In the genomic region with DNA sequence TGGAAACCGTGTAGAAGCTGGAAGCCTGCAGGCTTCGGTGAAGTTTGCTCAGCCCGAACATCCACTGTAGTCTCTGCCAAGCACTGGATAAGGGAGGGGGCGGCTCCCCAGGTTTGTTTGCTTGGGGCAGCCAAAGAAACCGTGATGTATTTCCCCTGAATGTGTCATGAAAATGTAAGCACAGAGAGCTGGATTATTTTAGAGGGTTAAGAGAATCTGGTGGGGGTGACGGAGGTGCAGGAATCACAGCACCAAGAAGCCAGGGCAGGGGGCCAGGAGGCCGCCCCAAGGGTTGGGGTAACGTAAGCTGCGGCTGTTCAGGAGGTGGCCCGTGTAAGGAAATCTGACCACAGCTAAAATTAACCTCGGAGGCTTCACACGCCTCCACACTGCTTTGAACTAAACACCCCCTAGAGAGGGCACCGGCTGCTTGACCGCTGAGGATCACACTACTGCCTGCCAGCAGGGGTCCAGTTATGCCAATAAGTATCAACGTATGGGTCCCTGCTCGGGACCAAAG, we compare ENCODE assay signal across 10 mouse cellular contexts.
DNase-seq lines count a peak whose midpoint lies in the region; ATAC-seq lines count a peak whose summit lies in the region.
"Had no signal": no experiment of that assay in that cellular context is flagged by ENCODE, and none has a peak within 500 bp of the region (broad histone marks: within the 10 kb centered on the region; RNA-seq: fewer than 3 reads in every experiment).

No protein-coding gene starts in this region.

- H3K4me1 ChIP-seq in neural tube, embryonic 11.5 days (ENCODE audit: control insufficient read depth, insufficient read depth, low read length): peaks cover 29% of the 10 kb centered on the region
- H3K4me1 ChIP-seq in heart, embryonic 15.5 days (replicated peaks): peaks cover 44% of the 10 kb centered on the region
- peaks cover 26% of the 10 kb centered on the region for H3K4me1 ChIP-seq in limb, embryonic 15.5 days
- peaks cover 40% of the 10 kb centered on the region for H3K4me1 ChIP-seq in neural tube, embryonic 15.5 days

- H3K4me2 ChIP-seq in neural tube, embryonic 11.5 days (ENCODE audit: low read depth): no peak overlapping the region; the same call in 1 of the 2 replicates
- H3K4me2 ChIP-seq in heart, embryonic 15.5 days: peak overlapping the region; percentile 58
- peak overlapping the region; percentile 39 for H3K4me2 ChIP-seq in limb, embryonic 15.5 days
- peak overlapping the region; percentile 32 for H3K4me2 ChIP-seq in neural tube, embryonic 15.5 days

- no peaks in the 10 kb centered on the region for H3K9me3 ChIP-seq in neural tube, embryonic 11.5 days (ENCODE audit: control insufficient read depth, low read length)
- H3K9me3 ChIP-seq in heart, embryonic 15.5 days (replicated peaks): no peaks in the 10 kb centered on the region
- no peaks in the 10 kb centered on the region for H3K9me3 ChIP-seq in limb, embryonic 15.5 days
- no peaks in the 10 kb centered on the region for H3K9me3 ChIP-seq in neural tube, embryonic 15.5 days (replicated peaks)

- no peak overlapping the region for H3K9ac ChIP-seq in neural tube, embryonic 11.5 days (ENCODE audit: low read length)
- H3K9ac ChIP-seq in heart, embryonic 15.5 days: peak overlapping the region; percentile 35; the same call in 1 of the 2 replicates
- no peak overlapping the region for H3K9ac ChIP-seq in limb, embryonic 15.5 days
- H3K9ac ChIP-seq in neural tube, embryonic 15.5 days (replicated peaks): 0 out of 2 replicates have a peak overlapping the region, but pooled peaks have one; percentile 5

- no peak overlapping the region for H3K27ac ChIP-seq in neural tube, embryonic 11.5 days (ENCODE audit: low read depth, low read length)
- H3K27ac ChIP-seq in heart, embryonic 15.5 days: peak overlapping the region; percentile 77
- peak overlapping the region; percentile 83 for H3K27ac ChIP-seq in limb, embryonic 15.5 days
- peak overlapping the region; percentile 28; the same call in 1 of the 2 replicates for H3K27ac ChIP-seq in neural tube, embryonic 15.5 days (replicated peaks)

- H3K27me3 ChIP-seq in neural tube, embryonic 11.5 days (ENCODE audit: control insufficient read depth, insufficient read depth, low read length): no peaks in the 10 kb centered on the region
- no peaks in the 10 kb centered on the region for H3K27me3 ChIP-seq in heart, embryonic 15.5 days
- no peaks in the 10 kb centered on the region for H3K27me3 ChIP-seq in limb, embryonic 15.5 days
- no peaks in the 10 kb centered on the region for H3K27me3 ChIP-seq in neural tube, embryonic 15.5 days (replicated peaks)

- WGBS in neural tube, embryonic 11.5 days: 12% methylated on average over 16 of the region's 16 CpGs
- WGBS in heart, embryonic 15.5 days: 8% methylated on average over 16 of the region's 16 CpGs
- WGBS in limb, embryonic 15.5 days: 17% methylated on average over 16 of the region's 16 CpGs
- 12% methylated on average over 16 of the region's 16 CpGs for WGBS in neural tube, embryonic 15.5 days

- ATAC-seq in neural tube, embryonic 11.5 days (ENCODE audit: insufficient read depth, low FRiP score, low TSS enrichment): peak; percentile 37; the same call in 1 of the 2 replicates
- ATAC-seq in heart, embryonic 15.5 days (replicated peaks; ENCODE audit: insufficient number of reproducible peaks, insufficient read depth, low FRiP score, low read depth): peak; percentile 73
- peak; percentile 77 for ATAC-seq in limb, embryonic 15.5 days (ENCODE audit: insufficient number of reproducible peaks, low FRiP score, low TSS enrichment, low read depth)
- ATAC-seq in neural tube, embryonic 15.5 days (ENCODE audit: low FRiP score): no peak

- H3K4me3 ChIP-seq in neural tube, embryonic 11.5 days (ENCODE audit: low read depth, low read length): no peak overlapping the region
- H3K4me3 ChIP-seq in heart, embryonic 15.5 days: peak overlapping the region; percentile 24
- peak overlapping the region; percentile 12; the same call in 1 of the 2 replicates for H3K4me3 ChIP-seq in limb, embryonic 15.5 days
- no peak overlapping the region for H3K4me3 ChIP-seq in neural tube, embryonic 15.5 days (replicated peaks)
- H3K4me3 ChIP-seq: erythroblast, embryonic 14.5 days had no signal

- no peak for DNase-seq in neural tube, embryonic 11.5 days (ENCODE audit: low spot score)
- no peak for DNase-seq in neural tube, embryonic 10.5 days (ENCODE audit: extremely low spot score, low spot score)
- DNase-seq in urinary bladder, postnatal 4 days (ENCODE audit: low spot score in 2 of 2): no peak
- DNase-seq in spleen, postnatal 10 days (ENCODE audit: low spot score in 2 of 2): no peak
- no peak for DNase-seq in c-Kit-positive CD71-positive TER-119-positive erythroid progenitor cells, embryonic 14.5 days (ENCODE audit: low spot score)

- H3K36me3 ChIP-seq in neural tube, embryonic 11.5 days (ENCODE audit: control insufficient read depth, insufficient read depth, low read length): no peaks in the 10 kb centered on the region
- H3K36me3 ChIP-seq in heart, embryonic 15.5 days: no peaks in the 10 kb centered on the region
- no peaks in the 10 kb centered on the region for H3K36me3 ChIP-seq in limb, embryonic 15.5 days
- no peaks in the 10 kb centered on the region for H3K36me3 ChIP-seq in neural tube, embryonic 15.5 days
- H3K36me3 ChIP-seq: G1E had no signal

Comparison
In these comparisons a context has a peak if more than half of its experiments do, and no peak if none do; other contexts are left out.
1. H3K9ac ChIP-seq: peak in heart, embryonic 15.5 days (single experiment) and neural tube, embryonic 15.5 days (single experiment); none in neural tube, embryonic 11.5 days (single experiment) and limb, embryonic 15.5 days (single experiment).
2. H3K4me3 ChIP-seq: peak in heart, embryonic 15.5 days (single experiment) and limb, embryonic 15.5 days (single experiment); none in neural tube, embryonic 11.5 days (single experiment) and neural tube, embryonic 15.5 days (single experiment).